Mouse (Mus musculus) gastrocnemius, adult 8-10 months (tissue): ENCODE measurements at regions not wholly inside any gene's neighbourhood (a gene's known extent, or its start where the extent isn't known, plus 50 kb on each side); places are given as distances from the start of the nearest gene placed in this dataset.
"Not testable (repeated sequence)": the region's sequence is repeated elsewhere in the genome, so short reads cannot be mapped to it uniquely, and the experiment has no call there.

Experiments
- DNase-seq, 2 experiments: peaks; one replicate each; pipeline ENCODE4 v3.0.0; 2022; ENCODE audit warnings: low spot score in 2 of 2

- DNase-seq, result no peak
Measured at GRCm38 (mm10) chr1:88752332-88752731, 50.3 kb upstream of the Arl4c start.

GRCm38 (mm10) chr1:88756658-88757057 lies 54.6 kb upstream of the Arl4c start:
- DNase-seq, result peak in 1 of 2 experiments; percentile 7

DNA sequence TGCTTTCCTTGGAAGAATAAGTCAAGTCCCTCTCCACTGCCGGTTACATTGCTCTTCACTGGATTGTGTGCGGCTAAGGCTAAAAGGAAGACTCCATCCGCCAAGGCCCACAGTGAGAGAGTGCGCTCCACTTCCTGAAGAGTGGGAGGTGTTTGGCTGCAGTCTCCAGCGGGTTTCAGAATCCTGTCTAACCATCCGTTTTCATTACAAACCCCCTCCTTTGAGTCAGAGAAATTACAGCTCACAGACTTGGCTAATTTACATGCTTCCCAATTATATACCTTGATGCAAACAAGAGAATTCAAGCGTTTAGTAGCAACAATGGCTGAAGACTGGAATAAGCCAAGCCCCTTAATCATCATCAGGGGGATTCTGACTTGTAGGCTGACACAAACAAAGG lies 55.1 kb upstream of the Arl4c start:
- DNase-seq, result no peak

- no peak for DNase-seq
Measured at GRCm38 (mm10) chr1:88757746-88758145, 55.7 kb upstream of the Arl4c start.

DNA sequence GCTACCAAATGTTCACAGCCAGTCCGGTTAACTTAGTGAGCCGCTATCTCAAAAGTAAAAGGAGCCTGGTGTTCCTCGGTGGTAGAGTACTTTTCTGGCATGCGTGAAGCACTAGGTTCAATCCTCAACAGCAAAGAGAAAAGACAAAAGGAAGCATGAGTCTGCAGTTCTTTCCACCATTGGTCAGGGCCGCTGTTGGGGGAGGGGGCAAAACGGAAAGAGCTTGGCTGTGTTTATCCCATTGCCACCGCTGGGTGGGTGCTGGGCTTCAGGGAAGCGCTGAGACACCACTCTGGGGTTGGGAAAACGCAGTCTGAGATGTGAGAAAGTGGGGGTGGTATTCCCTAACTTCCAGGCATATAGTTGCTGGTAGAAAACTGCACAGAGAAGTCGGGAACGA lies 58.6 kb upstream of the Arl4c start:
- no peak for DNase-seq

DNA sequence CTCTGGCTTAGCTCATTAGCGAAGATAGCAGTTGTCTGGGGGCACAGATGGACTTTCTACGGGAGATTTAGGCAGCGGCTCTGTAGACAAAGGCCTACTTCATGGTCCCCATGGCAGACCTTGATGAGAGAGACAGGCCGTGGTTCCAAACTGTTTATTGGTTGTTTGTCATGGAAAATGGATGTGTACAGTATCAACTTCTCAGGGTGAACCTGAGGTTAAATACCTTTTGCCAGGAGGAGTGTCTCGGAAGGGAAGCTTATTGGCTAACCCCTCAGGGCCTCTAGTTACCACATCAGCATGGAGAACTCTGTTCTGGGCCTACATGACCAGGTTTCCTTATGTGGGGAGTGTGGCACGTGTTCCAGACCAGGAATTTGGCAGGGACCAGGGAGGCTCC lies 59.1 kb upstream of the Arl4c start:
- no peak for DNase-seq

- DNase-seq, result no peak
Measured at GRCm38 (mm10) chr1:88763725-88764364, 61.8 kb upstream of the Arl4c start.

- no peak for DNase-seq
Measured at GRCm38 (mm10) chr1:88764478-88764877, 62.5 kb upstream of the Arl4c start.

GRCm38 (mm10) chr1:88777009-88777408 lies 75.0 kb upstream of the Arl4c start:
- no peak for DNase-seq

DNA sequence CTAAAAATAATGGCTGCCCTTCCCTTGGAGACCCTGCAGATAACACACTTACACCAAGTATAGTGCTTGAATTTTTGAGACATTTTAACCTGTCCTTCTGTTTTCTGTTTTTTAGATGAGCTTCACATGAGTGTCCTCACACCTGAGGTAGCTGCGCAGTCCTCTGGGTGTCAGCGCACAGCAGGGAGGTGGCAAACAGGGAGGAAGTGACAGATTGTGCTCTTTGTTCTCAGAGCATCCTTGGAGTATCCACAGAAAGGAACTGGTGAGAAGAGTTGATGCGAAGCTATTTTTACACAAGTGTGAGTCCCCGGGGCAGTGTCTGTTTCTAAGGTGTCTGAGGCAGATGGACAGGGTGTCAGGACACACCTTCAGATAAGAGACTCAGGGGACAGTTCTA lies 78.2 kb upstream of the Arl4c start:
- DNase-seq, result no peak

DNA sequence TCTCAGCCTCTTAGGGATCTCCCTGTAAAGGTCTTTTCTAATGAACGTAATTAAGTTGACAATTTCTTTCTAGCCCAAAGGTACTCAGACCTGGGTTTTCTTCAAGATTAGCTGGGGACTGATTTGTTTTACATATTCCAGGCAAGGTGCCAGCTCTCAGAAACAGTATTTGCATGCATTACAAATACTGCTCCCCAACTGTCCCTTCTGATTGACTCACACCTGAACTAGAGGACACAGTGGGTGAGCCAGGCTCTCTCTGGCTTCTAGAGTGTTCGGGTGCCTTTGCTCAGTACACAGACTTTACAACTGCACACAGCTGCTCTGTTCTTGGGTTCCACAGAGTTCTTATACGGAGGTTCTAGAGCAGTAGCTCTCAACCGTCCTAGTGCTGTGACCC lies 81.1 kb upstream of the Arl4c start:
- DNase-seq, result no peak

DNA sequence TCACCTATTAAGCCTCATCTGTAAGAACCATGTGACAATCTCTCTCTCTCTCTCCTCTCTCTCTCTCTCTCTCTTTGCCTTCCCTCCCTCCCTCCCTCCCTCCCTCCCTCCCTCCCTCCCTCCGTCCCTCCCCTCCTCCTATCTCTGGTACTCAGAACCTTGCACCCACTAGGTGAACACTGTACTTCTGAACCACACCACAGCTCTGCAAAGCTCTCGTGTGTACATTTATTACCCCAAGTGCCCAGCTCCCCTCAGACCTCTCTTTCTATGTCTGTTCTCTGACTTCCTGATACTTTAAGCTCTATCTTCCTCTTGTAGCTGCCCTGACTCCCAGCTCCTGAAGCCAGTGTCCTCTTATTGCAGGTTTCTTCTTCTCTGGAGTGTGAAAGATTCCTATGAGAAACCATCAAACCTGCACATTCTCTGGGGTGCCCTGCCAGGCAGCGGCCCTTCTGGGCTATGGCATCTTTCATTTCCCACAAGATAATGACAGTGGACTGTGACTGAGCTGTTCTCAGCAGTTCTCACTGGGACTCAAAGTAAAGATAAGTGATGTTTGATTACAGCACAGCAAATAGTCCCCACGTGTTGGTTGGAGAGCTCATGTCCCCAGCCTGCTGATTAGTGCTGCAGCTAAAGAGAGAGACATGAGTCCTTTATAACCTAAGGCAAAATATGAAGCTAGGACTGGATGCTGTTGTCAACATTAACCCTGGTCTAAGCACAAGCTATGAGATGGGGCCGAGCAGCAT lies 83.0 kb upstream of the Arl4c start:
- no peak for DNase-seq

DNA sequence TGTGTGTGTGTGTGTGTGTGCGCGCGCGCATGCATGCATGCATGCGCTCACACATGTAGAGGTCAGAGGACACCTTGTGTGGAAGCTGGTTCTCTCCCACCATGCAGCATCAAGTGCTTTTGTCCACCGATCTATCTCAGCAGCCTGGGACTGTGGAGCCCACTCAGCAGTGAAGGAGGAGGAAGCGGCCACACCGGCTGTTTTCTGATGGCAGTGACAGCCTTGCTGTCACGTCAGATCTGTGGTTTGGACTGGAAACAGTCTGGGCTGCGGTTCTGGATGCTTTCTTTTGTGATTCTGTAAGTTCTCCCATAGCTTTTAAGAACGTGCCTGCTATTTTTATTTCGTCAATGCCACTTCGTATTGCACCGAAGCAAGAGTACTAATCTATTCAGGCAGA lies 84.0 kb upstream of the Arl4c start:
- DNase-seq, result no peak

DNA sequence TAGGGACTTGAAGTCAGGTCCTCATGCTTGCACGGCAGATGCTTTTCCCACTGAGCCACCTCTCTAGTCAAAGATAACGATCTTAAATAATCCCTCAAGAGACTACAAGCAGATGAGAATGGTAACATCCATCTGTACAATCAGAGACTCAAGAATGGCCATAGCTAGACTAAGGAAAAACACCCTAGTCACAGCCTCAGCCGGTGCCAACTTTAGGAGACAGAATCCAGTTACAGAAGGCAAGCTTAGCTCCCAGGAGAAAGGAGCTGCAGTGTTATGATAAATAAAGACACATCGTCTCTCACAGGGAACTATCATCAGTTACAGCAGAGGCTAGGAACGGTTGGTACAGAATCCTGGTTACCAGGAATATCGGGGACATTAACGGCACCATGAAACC lies 88.7 kb upstream of the Arl4c start:
- DNase-seq, result no peak

DNA sequence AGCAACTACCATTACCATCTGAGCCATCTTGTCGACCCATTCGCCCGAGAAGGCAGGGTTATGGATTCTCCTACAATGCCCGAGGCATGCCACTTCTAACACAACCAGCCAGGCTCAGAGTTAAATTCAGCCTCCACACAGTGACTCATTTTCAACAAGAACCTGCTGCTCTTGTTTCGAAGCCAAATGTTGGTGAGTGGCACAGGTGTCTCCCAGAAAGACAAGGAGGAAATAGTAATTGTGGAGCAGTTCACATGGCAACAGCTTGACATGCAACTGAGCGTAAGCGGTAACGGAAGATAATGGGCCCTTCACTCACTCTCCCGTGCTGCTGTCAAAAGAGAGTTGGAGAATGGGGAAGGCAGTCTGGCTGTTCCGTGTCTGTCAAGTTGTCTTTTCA lies 92.9 kb upstream of the Arl4c start:
- no peak for DNase-seq

- DNase-seq, result no peak
Measured at GRCm38 (mm10) chr1:88798473-88798872, 96.5 kb upstream of the Arl4c start.

GRCm38 (mm10) chr1:88798874-88799273 lies 96.9 kb upstream of the Arl4c start:
- no peak for DNase-seq

GRCm38 (mm10) chr1:88799343-88799742 lies 97.3 kb upstream of the Arl4c start:
- no peak for DNase-seq

DNA sequence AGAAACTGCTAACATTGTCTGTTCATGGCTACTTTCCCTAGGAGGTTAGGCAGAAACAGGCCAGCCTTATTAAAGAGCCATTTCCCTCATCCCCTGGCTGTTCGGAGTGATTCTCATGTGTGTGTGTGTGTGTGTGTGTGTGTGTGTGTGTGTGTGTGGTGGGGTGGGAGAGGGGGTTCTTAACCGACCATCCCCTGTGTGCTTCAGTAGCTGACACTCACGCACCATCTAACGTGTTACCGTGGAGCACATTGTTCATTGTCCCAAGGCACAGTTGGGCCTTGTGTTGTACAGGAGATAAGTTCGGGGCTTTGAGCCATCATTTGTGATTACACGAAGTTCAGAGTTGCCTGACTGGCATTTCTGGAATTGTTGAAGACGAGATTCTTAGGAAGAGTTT lies 97.8 kb upstream of the Arl4c start:
- DNase-seq, result no peak

DNA sequence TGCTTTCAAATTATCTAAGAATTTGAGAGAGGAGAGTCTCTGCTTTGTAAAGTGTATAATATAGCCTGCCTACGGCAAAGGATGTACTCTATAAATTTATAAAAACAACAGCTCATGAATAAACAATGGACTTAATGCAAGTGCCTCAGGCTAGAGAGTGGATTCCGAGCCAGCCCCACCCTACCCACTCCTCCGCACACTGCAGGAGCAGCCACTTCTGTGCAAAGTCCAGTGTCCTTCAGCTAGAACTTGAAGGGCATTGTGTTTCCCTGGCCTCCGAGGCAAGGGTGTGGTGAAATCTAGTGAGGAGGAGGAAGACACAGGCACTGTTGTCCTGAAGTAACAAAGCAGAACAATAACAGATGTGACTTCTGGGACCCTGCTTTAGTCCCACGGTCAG lies 98.4 kb upstream of the Arl4c start:
- DNase-seq, result no peak

DNA sequence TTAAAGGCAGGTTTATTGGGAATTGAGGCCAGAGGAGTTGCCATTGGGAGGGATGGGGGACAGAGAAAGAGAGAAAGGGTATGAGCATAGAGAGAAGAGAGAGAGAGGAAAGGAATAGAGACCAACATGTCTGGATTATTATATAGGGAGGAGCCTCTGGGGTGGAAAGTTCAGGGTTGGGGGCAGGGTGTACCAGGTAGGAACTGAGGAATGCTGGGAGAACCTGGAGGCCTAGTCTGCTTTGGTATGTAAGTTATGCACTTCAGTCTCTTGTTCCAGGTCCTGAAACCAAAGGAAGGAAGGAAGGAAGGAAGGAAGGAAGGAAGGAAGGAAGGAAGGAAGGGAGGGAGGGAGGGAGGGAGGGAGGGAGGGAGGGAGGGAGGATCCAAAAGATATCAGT lies 99.1 kb upstream of the Arl4c start:
- DNase-seq, result not testable (repeated sequence)

GRCm38 (mm10) chr1:88806960-88807359 lies 104.9 kb upstream of the Arl4c start:
- peak in 1 of 2 experiments; percentile 27 for DNase-seq

DNA sequence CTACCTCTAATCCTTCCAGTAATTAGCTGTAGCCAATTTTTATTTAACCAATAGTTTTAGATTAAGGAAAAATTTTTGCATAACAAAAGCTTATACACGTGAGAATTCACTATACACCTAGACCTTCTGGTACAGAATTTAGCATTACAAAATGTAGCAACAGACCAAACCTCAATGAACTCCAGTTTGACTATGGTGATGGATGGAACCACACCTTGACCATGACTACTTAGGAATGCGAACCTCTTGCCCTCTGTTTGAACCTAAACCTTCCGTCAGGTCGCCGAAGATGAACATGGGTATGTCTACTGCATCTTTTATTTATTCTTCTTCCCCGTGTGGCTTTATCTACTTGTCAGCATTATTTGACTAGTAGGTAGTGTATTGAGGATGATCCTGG lies 105.9 kb upstream of the Arl4c start:
- no peak for DNase-seq
